Mouse (Mus musculus) embryonic facial prominence, embryonic 14.5 days (tissue): Measurements from ENCODE around the gene Dnmt3l. TPM values are rescaled to one million over a fixed set of nuclear protein-coding genes. Genes with fewer than 3 reads are reported as not detected.
"Not testable (repeated sequence)": the region's sequence is repeated elsewhere in the genome, so short reads cannot be mapped to it uniquely, and the experiment has no call there.

Source experiments
- ATAC-seq: fragments of 200-750 bp; cut with Nextera tagmentation; 2 replicates; pipeline ENCODE4 v1.8.0; 2017; ENCODE audit warnings: low read depth, moderate number of reproducible peaks, moderate TSS enrichment
- DNase-seq: peaks from one replicate; pipeline ENCODE4 v3.0.0-alpha.2; 2015; ENCODE audit warnings: low spot score
- H3K27ac ChIP-seq: fragments of 300-500 bp; sonication (generic); replicated peaks from 2 replicates; pipeline ENCODE4 v1.5.1; 2014; ENCODE audit warnings: low read depth, mild to moderate bottlenecking, low read length, moderate library complexity
- H3K27me3 ChIP-seq: fragments of 300-500 bp; sonication (generic); replicated peaks from 2 replicates; pipeline ENCODE4 v1.6.1; 2014; ENCODE audit warnings: low read length; ENCODE audit not compliant: control insufficient read depth, insufficient read depth
- H3K36me3 ChIP-seq: fragments of 300-500 bp; sonication (generic); 2 replicates; pipeline ENCODE4 v1.6.1; 2014; ENCODE audit warnings: low read length, mixed read lengths; ENCODE audit not compliant: control insufficient read depth, insufficient read depth
- H3K4me1 ChIP-seq: fragments of 300-500 bp; sonication (generic); 2 replicates; pipeline ENCODE4 v1.6.1; 2014; ENCODE audit warnings: antibody characterized with exemption, low read length; ENCODE audit not compliant: control insufficient read depth, insufficient read depth
- H3K4me2 ChIP-seq: fragments of 300-500 bp; sonication (generic); 2 replicates; pipeline ENCODE4 v1.6.1; 2014; ENCODE audit warnings: low read depth, mild to moderate bottlenecking, low read length, moderate library complexity, mixed read lengths
- H3K4me3 ChIP-seq: fragments of 300-500 bp; sonication (generic); 2 replicates; pipeline ENCODE4 v1.5.1; 2014; ENCODE audit warnings: low read depth, mild to moderate bottlenecking, low read length
- H3K9ac ChIP-seq: fragments of 300-500 bp; sonication (generic); 2 replicates; pipeline ENCODE4 v1.6.1; 2014; ENCODE audit warnings: low read depth, mild to moderate bottlenecking, low read length, moderate library complexity, mixed read lengths
- H3K9me3 ChIP-seq: fragments of 300-500 bp; sonication (generic); 2 replicates; pipeline ENCODE4 v1.6.1; 2016; ENCODE audit warnings: low read length; ENCODE audit not compliant: control insufficient read depth
- WGBS: fragments of 180-500 bp; shearing (Covaris S2); extraction: QIAGEN DNeasy Blood & Tissue Kit; methylation state at CpG from one replicate; pipeline ENCODE4 v1.1.7; 2014; 5-methylcytosine and 5-hydroxymethylcytosine counted together
- polyA plus RNA-seq: library from polyadenylated mRNA; unstranded; fragments of >200 nt; fragmentation: Nextera tagmentation; extraction: Ambion mirVana; gene quantifications from 2 replicates; pipeline ENCODE4 v1.2.1, GENCODE M21; 2014

Dnmt3l gene
- polyA plus RNA-seq, 1 experiment from 2014 or later, result not detected

DNA sequence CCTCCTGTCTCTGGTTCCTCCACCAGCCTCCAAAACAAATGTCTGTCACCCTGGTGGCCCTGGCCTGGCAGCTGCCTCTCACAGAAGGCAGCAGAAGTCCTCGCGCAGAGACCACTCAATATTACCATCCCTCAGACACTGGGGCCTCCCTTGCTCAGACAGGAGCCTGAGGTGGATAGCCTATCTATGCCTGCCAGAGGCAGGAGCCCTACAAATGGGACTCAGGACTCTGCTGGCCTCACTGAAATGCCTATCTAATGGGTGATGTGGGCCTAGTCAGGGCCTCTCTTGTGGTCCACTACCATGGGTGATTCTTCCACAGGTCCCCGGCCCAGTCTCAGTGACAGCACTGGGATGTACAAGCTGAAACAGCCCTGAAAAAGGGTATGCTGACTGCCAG, 33.6 kb upstream of the Dnmt3l start:
- Histone ChIP-seq H3K4me1 (peaks cover 27% of the 10 kb centered on the region), H3K4me2 (peak overlapping the region; percentile 82), H3K36me3 (peaks cover 13% of the 10 kb centered on the region; the same call in 1 of the 2 replicates), H3K27ac (no peak overlapping the region), H3K27me3 (no peaks in the 10 kb centered on the region), H3K4me3 (peak overlapping the region; percentile 86), H3K9me3 (no peaks in the 10 kb centered on the region), H3K9ac (peak overlapping the region; percentile 93)
- DNase-seq, result no peak
- 68% methylated on average over 3 of the region's 3 CpGs for WGBS
- ATAC-seq, result no peak

DNA sequence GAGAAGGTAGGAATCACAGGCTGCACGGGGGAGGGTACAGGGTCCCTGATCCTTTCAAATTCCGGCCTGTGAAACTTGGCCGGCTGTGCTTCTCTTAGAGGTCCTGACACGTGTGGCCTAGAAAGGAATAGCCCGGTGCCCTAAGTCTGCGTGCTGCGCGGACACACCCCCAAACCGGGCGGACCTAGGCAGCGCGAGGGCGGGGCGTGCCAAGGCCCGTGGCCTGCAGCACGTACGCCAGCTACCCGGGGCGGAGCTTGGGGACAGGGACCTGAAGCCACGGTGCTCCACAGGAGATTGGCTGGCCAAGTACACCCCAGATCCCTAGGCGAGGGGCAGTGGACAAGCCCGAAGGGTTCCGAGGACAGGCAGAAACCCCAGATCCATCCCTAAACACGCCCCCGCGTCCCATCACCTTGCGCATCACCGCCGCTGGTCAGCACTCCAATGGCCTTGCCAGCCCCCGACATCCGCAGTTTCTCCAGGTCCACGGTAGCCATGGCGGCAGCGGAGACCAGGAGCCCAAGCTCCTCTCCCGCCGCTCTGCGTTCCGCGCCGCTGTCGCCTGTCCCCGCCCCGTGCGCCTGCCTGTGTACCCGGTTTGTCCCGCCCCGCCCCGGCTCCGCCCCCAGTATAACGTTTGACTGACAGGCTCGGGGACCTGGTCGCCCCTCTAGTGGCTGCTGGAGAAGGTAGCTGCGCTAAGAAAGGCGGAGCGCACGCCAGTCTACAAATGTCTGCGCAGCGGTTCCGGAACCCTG, 32.4 kb upstream of the Dnmt3l start:
- H3K4me2 ChIP-seq, result peak overlapping the region; percentile 82
- H3K4me1 ChIP-seq, result peaks cover 27% of the 10 kb centered on the region
- H3K27ac ChIP-seq, result peak overlapping the region; percentile 96
- no peaks in the 10 kb centered on the region for H3K9me3 ChIP-seq
- H3K9ac ChIP-seq, result peak overlapping the region; percentile 93
- H3K36me3 ChIP-seq, result peaks cover 10% of the 10 kb centered on the region; the same call in 1 of the 2 replicates
- WGBS, result under 1% methylated on average over 42 of the region's 59 CpGs
- ATAC-seq (peak; percentile 97), DNase-seq (peak; percentile 96)
- no peaks in the 10 kb centered on the region for H3K27me3 ChIP-seq
- peak overlapping the region; percentile 86 for H3K4me3 ChIP-seq

DNA sequence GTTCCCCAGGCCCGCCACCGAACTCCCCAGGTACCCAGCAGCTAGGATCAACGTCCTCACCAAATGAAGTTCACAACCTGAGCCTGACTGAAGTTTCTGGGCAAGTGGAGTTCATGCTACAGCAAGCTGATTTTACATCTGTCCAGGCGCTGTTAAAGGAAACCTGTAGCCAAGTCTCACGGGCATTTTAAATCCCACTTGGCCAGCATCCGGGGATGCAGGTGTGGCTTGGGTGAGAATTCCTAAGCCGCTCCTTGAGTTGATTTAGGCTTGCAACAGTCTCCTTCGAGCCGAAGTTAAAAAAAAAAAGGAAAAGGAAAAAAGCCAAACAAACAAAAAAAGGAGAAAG, 31.8 kb upstream of the Dnmt3l start, which contains the start of gene Pfkl:
Pfkl (minus strand) TSS at position 139 of the 349 bp plus-strand sequence.
- Histone ChIP-seq H3K4me3 (peak within 1 kb of the TSS; percentile 86), H3K36me3 (peaks cover 5% of the 10 kb centered on the region; the same call in 1 of the 2 replicates), H3K4me2 (peak within 1 kb of the TSS; percentile 82), H3K27me3 (no peaks in the 10 kb centered on the region), H3K9ac (peak within 1 kb of the TSS; percentile 93), H3K4me1 (peaks cover 27% of the 10 kb centered on the region), H3K27ac (peak within 1 kb of the TSS; percentile 96), H3K9me3 (no peaks in the 10 kb centered on the region)
- DNase-seq, result no peak
- under 1% methylated on average over 9 of the region's 9 CpGs for WGBS
- ATAC-seq, result peak; percentile 17; the same call in 1 of the 2 replicates

DNA sequence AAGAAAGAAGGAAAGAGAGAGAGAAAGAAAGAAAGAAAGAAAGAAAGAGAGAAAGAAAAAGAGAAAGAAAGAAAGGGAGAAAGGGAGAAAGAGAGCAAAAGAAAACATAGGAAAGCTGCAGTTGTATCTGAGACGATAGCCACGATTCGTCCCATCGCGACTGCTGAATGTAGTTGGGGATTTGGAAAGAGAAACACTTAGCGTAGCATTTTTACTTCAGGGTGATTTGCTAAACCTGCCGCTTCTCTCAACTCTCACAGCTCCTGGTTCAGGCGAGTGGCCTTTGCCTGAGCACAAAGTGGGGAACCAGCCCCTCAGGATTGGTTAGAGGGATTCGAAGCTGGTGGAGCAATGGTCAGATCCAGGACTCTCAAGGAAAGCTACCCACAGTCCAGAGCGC, 31.4 kb upstream of the Dnmt3l start:
- H3K9me3 ChIP-seq, result no peaks in the 10 kb centered on the region
- no peaks in the 10 kb centered on the region for H3K27me3 ChIP-seq
- H3K9ac ChIP-seq, result no peak overlapping the region; the same call in 1 of the 2 replicates
- peak overlapping the region; percentile 86 for H3K4me3 ChIP-seq
- peaks cover under 1% of the 10 kb centered on the region; the same call in 1 of the 2 replicates for H3K36me3 ChIP-seq
- 16% methylated on average over 10 of the region's 10 CpGs for WGBS
- DNase-seq (peak; percentile 12), ATAC-seq (no peak)
- peak overlapping the region; percentile 82 for H3K4me2 ChIP-seq
- H3K27ac ChIP-seq, result no peak overlapping the region
- H3K4me1 ChIP-seq, result peaks cover 27% of the 10 kb centered on the region

DNA sequence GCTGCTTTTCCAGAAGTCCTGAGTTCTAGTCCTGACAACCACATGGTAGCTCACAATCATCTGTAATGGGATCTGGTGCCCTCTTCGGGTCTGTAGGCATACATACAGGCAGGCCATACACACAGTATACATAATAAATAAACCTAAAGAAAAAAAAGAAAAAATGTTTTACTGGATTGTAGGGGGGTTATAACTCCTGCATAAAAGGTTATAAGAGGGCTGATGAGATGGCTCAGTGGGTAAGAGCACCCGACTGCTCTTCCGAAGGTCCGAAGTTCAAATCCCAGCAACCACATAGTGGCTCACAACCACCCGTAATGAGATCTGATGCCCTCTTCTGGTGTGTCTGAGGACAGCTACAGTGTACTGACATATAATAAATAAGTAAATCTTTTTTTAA, 30.6 kb upstream of the Dnmt3l start:
- H3K27ac ChIP-seq, H3K9me3 ChIP-seq, H3K27me3 ChIP-seq, DNase-seq, ATAC-seq, H3K4me3 ChIP-seq, H3K36me3 ChIP-seq, H3K4me2 ChIP-seq, H3K9ac ChIP-seq: not testable (repeated sequence)
- H3K4me1 ChIP-seq, result peaks cover 27% of the 10 kb centered on the region
- 91% methylated on average over 5 of the region's 5 CpGs for WGBS

DNA sequence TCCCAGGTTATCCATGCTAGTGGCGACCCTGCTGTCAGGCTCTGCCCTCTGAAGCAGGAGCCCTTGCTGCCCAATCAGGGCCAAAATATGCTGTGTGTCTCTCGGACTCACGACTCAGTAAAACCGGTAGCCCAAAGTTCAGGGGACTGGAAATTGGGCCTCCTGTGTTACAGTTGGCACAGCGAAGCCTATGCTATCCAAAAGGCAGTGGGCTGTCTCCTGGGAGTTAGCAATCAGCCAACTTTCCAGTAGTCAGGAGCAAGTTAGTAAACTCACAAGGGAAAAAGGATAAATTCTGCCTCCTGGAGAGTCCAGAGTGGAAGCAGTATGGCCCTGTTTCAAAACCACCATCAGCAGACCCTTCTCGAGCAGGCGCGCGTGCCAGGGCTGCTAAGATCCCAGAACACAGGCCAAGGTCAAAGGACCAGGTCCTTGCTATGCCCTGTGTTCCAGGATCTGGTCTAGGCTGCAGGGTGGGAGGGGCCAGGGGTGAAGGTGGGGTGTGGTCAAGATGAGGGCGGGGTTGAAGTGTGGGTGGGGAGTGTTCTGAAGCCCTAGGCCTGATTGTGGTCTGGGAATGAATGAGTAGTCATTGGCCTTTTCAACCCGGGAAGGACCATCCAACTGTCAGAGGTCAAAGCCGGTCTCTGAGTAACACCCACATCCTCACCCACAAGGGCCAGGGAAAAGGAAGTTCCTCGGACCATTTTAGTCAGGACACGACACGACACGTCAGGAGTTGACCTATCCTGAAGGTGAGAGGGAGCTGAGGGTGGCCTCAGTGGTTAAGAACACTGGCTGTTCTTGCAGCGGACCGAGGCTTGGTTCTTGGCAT, 28.9 kb upstream of the Dnmt3l start:
- WGBS, result 89% methylated on average over 18 of the region's 18 CpGs
- H3K9ac ChIP-seq, result no peak overlapping the region

DNA sequence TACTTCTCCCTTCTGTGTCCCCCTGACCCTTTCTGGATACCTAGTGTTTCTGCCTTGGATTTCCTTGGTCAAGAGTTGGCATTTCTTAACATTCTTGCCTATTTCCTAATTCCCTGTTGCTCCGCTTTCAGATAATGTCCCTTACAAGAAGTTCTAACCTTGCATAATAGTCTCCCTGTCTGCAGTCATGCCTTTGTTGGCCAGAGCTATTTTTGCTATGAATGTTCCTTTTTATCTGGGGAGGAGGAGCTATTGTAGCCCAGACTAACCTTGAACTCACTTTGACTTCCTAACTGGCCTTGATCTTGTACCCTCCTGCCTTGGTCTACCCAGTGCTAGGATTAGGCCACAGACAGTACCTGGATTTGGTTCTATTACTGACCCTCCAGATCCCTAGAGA, 26.3 kb upstream of the Dnmt3l start:
- H3K9ac ChIP-seq, result no peak overlapping the region
- no peak overlapping the region for H3K27ac ChIP-seq
- no peak overlapping the region for H3K4me3 ChIP-seq
- DNase-seq (no peak), ATAC-seq (no peak)
- H3K27me3 ChIP-seq, result no peaks in the 10 kb centered on the region
- peaks cover 2% of the 10 kb centered on the region; the same call in 1 of the 2 replicates for H3K4me1 ChIP-seq
- WGBS, result 79% methylated on average over 1 of the region's 1 CpGs
- no peaks in the 10 kb centered on the region for H3K9me3 ChIP-seq
- no peak overlapping the region for H3K4me2 ChIP-seq
- H3K36me3 ChIP-seq, result no peaks in the 10 kb centered on the region

More for the DNA sequence above, 28.9 kb upstream of the Dnmt3l start:
- Histone ChIP-seq H3K4me2 (no peak overlapping the region), H3K4me1 (peaks cover 12% of the 10 kb centered on the region), H3K9me3 (no peaks in the 10 kb centered on the region), H3K27me3 (no peaks in the 10 kb centered on the region), H3K27ac (no peak overlapping the region), H3K36me3 (no peaks in the 10 kb centered on the region), H3K4me3 (no peak overlapping the region)
- ATAC-seq (no peak), DNase-seq (no peak)

DNA sequence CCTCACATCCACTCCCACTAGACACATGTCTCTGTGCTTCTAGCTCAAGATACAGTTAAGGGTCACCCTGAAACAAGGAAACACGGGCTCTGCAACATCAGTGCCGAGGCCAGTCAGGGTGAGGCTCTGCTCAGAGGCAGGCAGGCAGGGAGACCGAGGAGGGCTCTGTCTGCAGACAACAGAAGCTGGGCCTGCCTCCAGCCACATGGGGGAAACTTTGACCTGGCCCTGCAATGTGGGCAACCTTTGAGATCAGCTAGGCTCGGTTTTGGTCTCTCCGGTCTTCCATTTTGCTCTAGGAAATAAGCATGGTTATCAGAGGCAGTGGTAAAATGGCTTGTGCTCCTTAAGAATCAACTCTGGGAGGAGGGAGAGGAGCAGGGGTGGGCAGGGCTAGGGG, 25.4 kb upstream of the Dnmt3l start:
- Histone ChIP-seq H3K4me2 (no peak overlapping the region), H3K27ac (no peak overlapping the region), H3K9ac (no peak overlapping the region), H3K27me3 (no peaks in the 10 kb centered on the region), H3K4me1 (no peaks in the 10 kb centered on the region), H3K9me3 (no peaks in the 10 kb centered on the region), H3K36me3 (no peaks in the 10 kb centered on the region), H3K4me3 (no peak overlapping the region)
- DNase-seq, result no peak
- ATAC-seq, result no peak
- 56% methylated on average over 5 of the region's 5 CpGs for WGBS
